Mouse (Mus musculus): ENCODE results near the gene Aldh4a1.

Aldh4a1 gene

GRCm38 (mm10) chr4:139616276-139617000, 6.2 kb upstream of the Aldh4a1 start:
- in situ Hi-C loops (cut with MboI; ENCODE audit: unreplicated experiment in 2 of 2): loop anchor here in 1 of 2 experiments (25.0 kb wide), 1 partner anchor 529 kb away; the partner anchor contains the start of genes Htr6 and Nbl1

DNA sequence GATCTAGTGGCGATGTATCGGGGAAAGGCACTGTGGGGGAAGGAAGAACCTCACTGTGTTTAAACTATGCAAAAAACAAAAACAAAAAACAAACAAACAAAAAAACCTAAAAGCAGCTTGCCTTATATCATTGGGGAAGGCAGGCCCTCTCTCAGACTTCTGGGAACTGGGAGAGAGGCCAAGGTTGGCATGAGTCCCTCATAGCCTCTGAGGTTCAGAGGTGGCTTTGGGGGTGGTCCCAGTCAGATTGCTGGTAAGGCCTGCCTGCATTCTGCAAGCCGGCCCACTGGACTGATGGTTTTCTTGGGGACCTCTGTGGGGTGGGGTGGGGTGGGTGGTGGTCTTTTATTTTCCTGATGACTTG, 5.7 kb upstream of the Aldh4a1 start:
- in situ Hi-C loops (cut with MboI; ENCODE audit: unreplicated experiment in 2 of 2): loop anchor here in 1 of 2 experiments (25.0 kb wide), 1 partner anchor 530 kb away; the partner anchor contains the start of genes Htr6 and Nbl1

DNA sequence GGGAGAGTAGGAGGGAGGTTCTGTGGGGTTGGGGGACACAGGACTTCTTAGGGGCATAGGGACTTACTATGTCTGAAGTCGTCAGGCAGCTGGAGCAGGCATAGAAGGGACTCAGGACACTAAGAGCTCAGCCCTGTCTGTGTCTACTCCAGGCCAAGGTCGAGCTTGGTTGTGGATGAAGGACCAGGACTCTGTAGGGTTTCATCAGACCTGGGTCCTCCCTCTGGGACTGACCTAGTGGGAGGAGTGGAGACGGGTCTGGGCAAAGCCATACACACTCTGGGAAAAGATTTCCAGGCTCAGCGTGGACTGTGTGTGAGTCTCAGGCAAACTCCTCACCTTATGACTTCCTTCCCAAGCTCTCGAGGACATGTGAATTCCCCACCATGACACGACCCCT, 2.9 kb upstream of the Aldh4a1 start:
- in situ Hi-C loops (cut with MboI; ENCODE audit: unreplicated experiment in 2 of 2): loop anchor here in 1 of 2 experiments (25.0 kb wide), 1 partner anchor 532 kb away; the partner anchor contains the start of genes Htr6 and Nbl1

DNA sequence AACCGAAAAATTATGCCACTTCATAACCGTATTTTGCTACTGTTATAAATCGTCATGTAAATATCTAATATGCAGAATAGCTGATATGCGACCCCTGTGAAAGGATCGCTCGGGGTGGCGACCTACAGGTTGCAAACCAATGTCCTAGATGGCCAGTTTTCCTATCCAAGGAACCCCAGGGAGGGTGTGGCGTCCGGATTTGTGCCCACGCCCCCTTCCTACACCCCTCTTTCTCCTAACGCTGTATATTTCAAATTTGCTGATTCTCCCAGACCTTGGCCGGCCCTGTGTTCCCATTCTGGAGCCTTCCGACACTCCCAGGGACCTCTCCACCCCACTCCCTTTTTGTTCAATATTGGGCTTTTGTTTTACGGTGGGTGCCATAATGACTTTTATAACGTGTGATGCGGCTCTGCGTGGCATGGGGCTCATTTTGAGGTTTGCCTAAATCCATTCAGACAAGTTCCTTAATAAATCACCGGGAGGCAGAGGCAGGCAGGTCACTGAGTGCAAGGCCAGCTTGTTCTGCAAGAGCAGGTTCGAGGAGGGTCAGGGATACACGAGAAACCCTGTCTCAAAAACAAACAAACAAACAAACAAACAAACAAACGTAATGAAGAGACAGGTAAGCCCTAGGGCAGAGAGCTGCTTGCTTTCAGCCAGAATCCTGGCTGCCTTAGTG, 909 bp downstream of the Aldh4a1 start:
- in situ Hi-C loops (cut with MboI; ENCODE audit: unreplicated experiment in 2 of 2): loop anchor here in 1 of 2 experiments (25.0 kb wide), 1 partner anchor 536 kb away; the partner anchor contains the start of genes Htr6 and Nbl1

GRCm38 (mm10) chr4:139624116-139624489, 1.4 kb downstream of the Aldh4a1 start:
- in situ Hi-C loops (cut with MboI; ENCODE audit: unreplicated experiment in 2 of 2): loop anchor here in 1 of 2 experiments (25.0 kb wide), 1 partner anchor 537 kb away; the partner anchor contains the start of genes Htr6 and Nbl1

DNA sequence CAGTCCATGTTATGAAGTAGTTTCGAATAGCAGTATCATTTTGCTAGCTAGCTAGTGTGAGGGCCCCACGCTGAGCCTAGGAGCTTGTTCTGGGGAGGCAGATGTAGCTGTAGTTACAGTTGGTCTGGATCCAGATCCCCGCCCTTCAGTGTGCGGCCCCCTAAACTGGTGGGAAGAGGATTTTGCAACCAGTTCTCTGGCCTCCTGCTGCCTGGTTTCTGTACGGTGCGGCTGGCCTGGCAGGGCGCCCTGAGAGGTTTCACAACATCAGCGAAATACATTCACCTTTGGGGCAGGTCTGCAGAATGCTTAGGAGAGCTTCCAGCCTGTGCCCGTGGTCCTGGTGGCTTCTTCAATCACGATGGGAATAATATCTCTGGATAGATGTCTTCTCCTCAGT, 2.0 kb downstream of the Aldh4a1 start:
- in situ Hi-C loops (cut with MboI; ENCODE audit: unreplicated experiment in 2 of 2): loop anchor here (25.0 kb wide), 2 partner anchors 537 to 1113 kb away; partner anchors contain the start of genes Htr6 (in 2 of the 2), Nbl1 (in 2 of the 2) and Padi6 (in 1 of the 2)

GRCm38 (mm10) chr4:139627361-139627760, 4.7 kb downstream of the Aldh4a1 start:
- in situ Hi-C loops (cut with MboI; ENCODE audit: unreplicated experiment in 2 of 2): loop anchor here (25.0 kb wide), 2 partner anchors 540 to 1110 kb away; partner anchors contain the start of genes Htr6 (in 1 of the 2), Nbl1 (in 1 of the 2) and Padi6 (in 1 of the 2)

DNA sequence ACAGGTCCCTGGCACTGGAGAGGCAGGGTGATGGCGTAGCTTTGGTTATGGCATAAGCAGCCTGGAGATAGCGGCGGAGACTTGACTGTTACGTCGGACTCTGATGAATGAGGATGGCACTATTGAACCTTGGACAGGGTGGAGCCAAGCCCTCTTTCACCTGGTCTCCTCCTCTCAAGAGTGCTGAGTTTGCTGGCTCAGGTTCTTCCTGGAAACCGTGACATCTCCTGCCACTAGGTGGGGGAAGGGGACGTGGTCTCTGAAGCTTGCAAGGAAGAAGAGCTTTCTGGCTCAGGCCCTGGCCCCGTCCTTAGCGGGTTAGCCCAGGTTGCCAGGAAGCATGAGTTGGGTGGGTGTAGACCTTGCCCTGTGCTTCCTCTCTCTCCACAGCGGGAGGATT, 7.5 kb downstream of the Aldh4a1 start:
- in situ Hi-C loops (cut with MboI; ENCODE audit: unreplicated experiment in 2 of 2): loop anchor here (25.0 kb wide), 2 partner anchors 543 to 1107 kb away; partner anchors contain the start of genes Htr6 (in 1 of the 2), Nbl1 (in 1 of the 2) and Padi6 (in 1 of the 2)

- in situ Hi-C loops (cut with MboI; ENCODE audit: unreplicated experiment in 2 of 2): loop anchor here (25.0 kb wide), 2 partner anchors 544 to 1106 kb away; partner anchors contain the start of genes Htr6 (in 1 of the 2), Nbl1 (in 1 of the 2) and Padi6 (in 1 of the 2)
Observed at GRCm38 (mm10) chr4:139631141-139631540, 8.5 kb downstream of the Aldh4a1 start.

DNA sequence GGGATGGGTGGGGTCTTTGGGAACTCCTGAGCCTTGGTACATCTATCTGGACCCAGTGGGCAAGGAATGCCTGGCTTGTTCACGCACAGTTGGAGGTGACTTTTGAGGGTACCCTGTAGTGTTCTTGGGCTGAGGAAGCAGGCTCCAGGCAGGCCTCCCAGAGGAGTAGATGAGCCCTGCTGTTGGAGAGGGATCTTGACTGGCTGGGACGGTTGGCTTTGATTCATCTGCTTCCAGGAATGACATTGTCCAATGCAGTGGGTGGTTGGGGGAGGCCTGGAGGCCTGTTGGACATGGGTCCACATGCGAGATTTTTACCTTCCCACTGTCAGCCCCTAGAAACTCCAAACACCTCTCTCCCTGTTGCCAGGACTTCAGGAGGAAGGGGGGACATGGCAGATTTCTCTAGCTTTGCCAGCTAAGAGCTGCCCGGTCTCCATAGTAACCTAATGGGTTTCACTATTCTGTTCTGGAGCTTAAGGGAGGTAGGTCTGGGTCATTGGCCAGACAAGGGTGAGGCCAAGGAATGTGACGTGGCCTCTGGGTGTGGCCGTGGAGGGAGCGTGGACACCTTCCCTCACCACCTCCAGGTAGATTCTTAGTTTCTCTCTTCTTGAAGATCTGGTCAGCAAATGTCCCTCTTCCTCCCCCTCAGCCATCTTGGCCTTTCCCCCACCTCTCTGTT, 9.0 kb downstream of the Aldh4a1 start:
- in situ Hi-C loops (cut with MboI; ENCODE audit: unreplicated experiment in 2 of 2): loop anchor here (25.0 kb wide), 2 partner anchors 544 to 1106 kb away; partner anchors contain the start of genes Htr6 (in 1 of the 2), Nbl1 (in 1 of the 2) and Padi6 (in 1 of the 2)

GRCm38 (mm10) chr4:139632254-139632580, 9.6 kb downstream of the Aldh4a1 start:
- in situ Hi-C loops (cut with MboI; ENCODE audit: unreplicated experiment in 2 of 2): loop anchor here (25.0 kb wide), 2 partner anchors 545 to 1105 kb away; partner anchors contain the start of genes Htr6 (in 1 of the 2), Nbl1 (in 1 of the 2) and Padi6 (in 1 of the 2)

- in situ Hi-C loops (cut with MboI; ENCODE audit: unreplicated experiment in 2 of 2): loop anchor here (5.0 to 25.0 kb wide), 3 partner anchors 164 to 1101 kb away; partner anchors contain the start of genes Htr6 (in 1 of the 2), Nbl1 (in 1 of the 2) and Padi6 (in 1 of the 2)
Observed at GRCm38 (mm10) chr4:139636373-139636772, 13.7 kb downstream of the Aldh4a1 start.

DNA sequence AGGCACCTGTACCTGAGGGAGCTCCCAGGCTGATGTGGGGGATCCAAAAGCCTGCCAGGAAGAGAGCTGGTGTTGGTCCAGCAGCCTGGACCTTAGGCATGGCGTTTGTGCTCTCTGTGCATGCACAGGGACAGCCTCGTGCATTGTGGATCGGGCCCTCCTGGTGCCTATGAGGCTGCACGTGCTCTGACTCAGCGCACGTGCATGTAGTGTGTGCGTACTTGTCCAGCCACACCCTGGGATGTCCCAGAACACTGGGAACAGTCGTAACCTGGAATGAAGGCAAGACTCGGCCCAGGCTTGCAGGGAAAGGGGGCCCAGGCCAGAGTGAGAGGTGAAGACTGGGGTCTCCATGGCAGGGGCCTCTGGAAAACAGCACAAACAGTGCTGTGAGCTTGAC, 15.2 kb downstream of the Aldh4a1 start:
- in situ Hi-C loops (cut with MboI; ENCODE audit: unreplicated experiment in 2 of 2): loop anchor here (5.0 to 25.0 kb wide), 3 partner anchors 166 to 1099 kb away; partner anchors contain the start of genes Htr6 (in 1 of the 2), Nbl1 (in 1 of the 2) and Padi6 (in 1 of the 2)

DNA sequence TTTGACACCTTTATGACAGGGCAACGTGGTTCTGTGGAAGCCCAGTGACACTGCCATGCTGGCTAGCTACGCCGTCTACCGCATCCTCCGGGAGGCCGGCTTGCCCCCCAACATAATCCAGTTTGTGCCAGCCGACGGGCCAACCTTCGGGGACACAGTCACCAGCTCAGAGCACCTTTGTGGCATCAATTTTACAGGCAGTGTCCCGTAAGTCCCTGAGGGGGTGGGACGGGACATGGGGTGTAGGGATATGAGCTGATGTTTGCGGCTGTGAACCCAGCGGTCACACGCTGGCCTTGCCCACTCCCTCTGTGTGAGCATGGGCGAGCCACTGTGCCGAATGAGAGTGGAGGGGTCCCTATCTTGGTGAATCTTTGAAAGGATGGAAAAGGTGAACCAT, 15.7 kb downstream of the Aldh4a1 start:
- in situ Hi-C loops (cut with MboI; ENCODE audit: unreplicated experiment in 2 of 2): loop anchor here (5.0 to 25.0 kb wide), 3 partner anchors 166 to 1099 kb away; partner anchors contain the start of genes Htr6 (in 1 of the 2), Nbl1 (in 1 of the 2) and Padi6 (in 1 of the 2)

DNA sequence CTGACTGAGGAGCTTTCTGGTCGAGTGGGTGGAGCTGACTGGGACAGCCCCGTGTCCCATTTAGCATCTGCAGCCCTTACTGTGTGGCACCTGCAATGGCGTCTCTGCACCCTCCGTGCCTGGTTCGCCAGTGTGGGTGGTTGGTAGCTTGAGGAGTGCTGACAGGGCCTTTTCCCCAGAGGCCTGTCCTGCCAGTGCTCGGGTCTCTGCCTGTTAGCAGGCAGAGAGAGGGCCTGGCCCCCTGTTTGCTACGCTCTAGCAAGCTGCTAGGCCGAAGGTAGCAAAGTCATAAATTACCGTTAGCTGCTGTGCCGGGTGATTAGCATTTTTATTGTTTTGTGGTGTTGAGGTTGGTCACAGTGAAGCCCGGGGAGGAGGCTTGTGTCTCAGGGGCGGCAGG, 17.1 kb downstream of the Aldh4a1 start:
- in situ Hi-C loops (cut with MboI; ENCODE audit: unreplicated experiment in 2 of 2): loop anchor here (5.0 to 25.0 kb wide), 4 partner anchors 168 to 1098 kb away; partner anchors contain the start of genes Htr6 (in 1 of the 2), Nbl1 (in 1 of the 2) and Padi6 (in 1 of the 2)

DNA sequence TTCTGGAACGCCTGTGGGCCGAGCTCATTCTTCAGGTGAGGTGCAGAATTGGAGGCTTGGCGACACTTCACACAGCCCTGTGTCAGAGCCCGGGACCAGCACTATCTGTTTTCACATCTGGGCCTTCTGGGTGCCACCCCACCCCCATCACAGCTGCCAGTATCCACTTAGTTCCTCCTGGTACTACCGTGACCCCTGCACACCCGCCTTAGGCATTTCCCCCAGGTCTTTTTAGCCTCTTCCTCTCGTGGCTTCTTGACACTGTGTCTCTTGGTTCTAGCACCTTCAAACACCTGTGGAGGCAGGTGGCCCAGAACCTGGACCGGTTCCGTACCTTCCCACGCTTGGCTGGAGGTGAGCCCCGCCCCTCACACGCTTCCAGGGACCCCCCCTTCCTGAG, 17.7 kb downstream of the Aldh4a1 start:
- in situ Hi-C loops (cut with MboI; ENCODE audit: unreplicated experiment in 2 of 2): loop anchor here (10.0 to 25.0 kb wide), 3 partner anchors 553 to 1097 kb away; partner anchors contain the start of genes Htr6 (in 1 of the 2), Nbl1 (in 1 of the 2) and Padi6 (in 1 of the 2)

DNA sequence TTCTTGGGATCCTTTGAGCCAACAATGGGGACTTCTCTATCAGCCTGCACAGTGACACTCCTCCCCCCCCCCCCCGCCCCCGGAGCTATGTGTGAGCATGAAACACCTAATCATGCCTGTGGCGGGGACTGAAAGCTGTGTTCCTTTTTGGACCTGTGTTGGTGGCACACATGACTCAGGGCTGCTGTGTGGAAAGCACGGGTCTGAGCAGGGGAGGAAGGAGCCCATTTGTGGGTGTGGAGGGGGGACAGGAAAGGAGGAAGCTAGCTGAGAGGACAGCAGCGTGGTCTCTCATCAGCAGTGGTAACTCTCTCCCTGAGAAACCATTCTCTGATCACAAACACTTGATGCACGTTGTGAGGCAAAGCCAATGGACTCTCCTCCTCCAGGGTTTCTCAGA, 18.1 kb downstream of the Aldh4a1 start:
- in situ Hi-C loops (cut with MboI; ENCODE audit: unreplicated experiment in 2 of 2): loop anchor here (10.0 to 25.0 kb wide), 3 partner anchors 553 to 1097 kb away; partner anchors contain the start of genes Htr6 (in 1 of the 2), Nbl1 (in 1 of the 2) and Padi6 (in 1 of the 2)

DNA sequence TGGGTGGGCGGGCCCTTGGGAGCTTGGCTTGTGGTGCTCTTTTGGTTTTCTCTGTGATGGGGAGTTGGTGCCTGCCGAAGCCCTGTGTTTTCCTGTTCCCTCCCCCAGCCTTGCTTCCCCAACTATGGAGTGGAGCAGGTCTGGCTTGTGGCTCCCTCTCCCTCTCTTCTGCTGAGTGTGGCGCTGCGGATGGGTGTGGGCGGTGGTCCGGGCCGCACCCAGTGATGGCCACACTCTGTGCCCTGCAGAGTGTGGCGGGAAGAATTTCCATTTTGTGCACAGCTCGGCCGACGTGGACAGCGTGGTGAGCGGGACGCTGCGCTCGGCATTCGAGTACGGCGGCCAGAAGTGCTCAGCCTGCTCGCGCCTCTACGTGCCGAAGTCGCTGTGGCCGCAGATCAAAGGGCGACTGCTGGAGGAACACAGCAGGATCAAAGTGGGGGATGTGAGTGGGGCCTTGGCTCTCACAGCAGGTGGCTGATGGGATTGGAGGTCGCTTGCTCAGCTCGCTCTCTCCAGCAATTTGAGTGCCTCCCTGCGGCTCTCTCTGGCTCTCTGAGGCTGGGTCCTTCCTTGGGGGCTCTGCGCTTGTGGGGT, 19.3 kb downstream of the Aldh4a1 start:
- in situ Hi-C loops (cut with MboI; ENCODE audit: unreplicated experiment in 2 of 2): loop anchor here (10.0 to 25.0 kb wide), 3 partner anchors 555 to 1095 kb away; partner anchors contain the start of genes Htr6 (in 1 of the 2), Nbl1 (in 1 of the 2) and Padi6 (in 1 of the 2)

DNA sequence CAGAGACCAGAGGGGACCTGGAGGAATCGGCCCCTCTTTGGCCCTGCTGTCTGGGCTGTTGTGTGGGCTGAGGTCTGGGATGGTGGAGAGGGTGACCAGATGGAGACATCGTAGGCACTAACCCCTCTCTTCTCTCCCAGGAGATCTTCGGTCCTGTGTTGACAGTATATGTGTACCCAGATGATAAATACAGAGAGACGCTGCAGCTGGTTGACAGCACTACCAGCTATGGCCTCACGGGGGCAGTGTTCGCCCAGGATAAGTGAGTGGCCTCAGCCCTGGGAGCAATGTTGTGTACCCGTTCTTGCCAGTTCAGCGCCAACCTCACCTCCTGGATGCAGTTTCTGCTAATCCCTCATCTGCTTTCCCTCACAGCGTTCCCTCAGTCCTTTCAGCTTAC, 21.3 kb downstream of the Aldh4a1 start:
- in situ Hi-C loops (cut with MboI; ENCODE audit: unreplicated experiment in 2 of 2): loop anchor here (10.0 to 25.0 kb wide), 3 partner anchors 557 to 1093 kb away; partner anchors contain the start of genes Htr6 (in 1 of the 2), Nbl1 (in 1 of the 2) and Padi6 (in 1 of the 2)

Data from v-Abl transformed pro-B cells (cell line).